Mouse (Mus musculus) hindbrain, embryonic 16.5 days (tissue): ENCODE measurements at regions not wholly inside any gene's neighbourhood (a gene's known extent, or its start where the extent isn't known, plus 50 kb on each side); places are given as distances from the start of the nearest gene placed in this dataset.
"Not testable (repeated sequence)": the region's sequence is repeated elsewhere in the genome, so short reads cannot be mapped to it uniquely, and the experiment has no call there.

Experiments used
- ATAC-seq: fragments of 200-750 bp; cut with Nextera tagmentation; 2 replicates; pipeline ENCODE4 v1.8.0; 2017; ENCODE audit warnings: moderate TSS enrichment, moderate library complexity
- H3K27ac ChIP-seq: fragments of 300-500 bp; sonication (generic); 2 replicates; pipeline ENCODE4 v1.5.1; 2014; ENCODE audit warnings: low read depth, mild to moderate bottlenecking, control low read depth, low read length, moderate library complexity
- H3K27me3 ChIP-seq: fragments of 300-500 bp; sonication (generic); replicated peaks from 2 replicates; pipeline ENCODE4 v1.6.1; 2014; ENCODE audit warnings: low read length; ENCODE audit not compliant: control insufficient read depth, insufficient read depth
- H3K36me3 ChIP-seq: fragments of 300-500 bp; sonication (generic); 2 replicates; pipeline ENCODE4 v1.6.1; 2014; ENCODE audit warnings: mild to moderate bottlenecking, low read length, moderate library complexity, mixed read lengths; ENCODE audit not compliant: control insufficient read depth, insufficient read depth
- H3K4me1 ChIP-seq: fragments of 300-500 bp; sonication (generic); 2 replicates; pipeline ENCODE4 v1.6.1; 2014; ENCODE audit warnings: low read depth, low read length; ENCODE audit not compliant: control insufficient read depth, insufficient read depth
- H3K4me2 ChIP-seq: fragments of 300-500 bp; sonication (generic); 2 replicates; pipeline ENCODE4 v1.6.1; 2014; ENCODE audit warnings: mild to moderate bottlenecking, low read length, control low read depth, moderate library complexity
- H3K4me3 ChIP-seq: fragments of 300-500 bp; sonication (generic); 2 replicates; pipeline ENCODE4 v1.5.1; 2014; ENCODE audit warnings: mild to moderate bottlenecking, low read length, control low read depth, moderate library complexity
- H3K9ac ChIP-seq: fragments of 300-500 bp; sonication (generic); 2 replicates; pipeline ENCODE4 v1.6.1; 2014; ENCODE audit warnings: low read depth, mild to moderate bottlenecking, control low read depth, low read length, moderate library complexity
- H3K9me3 ChIP-seq: fragments of 300-500 bp; sonication (generic); 2 replicates; pipeline ENCODE4 v1.6.1; 2014; ENCODE audit warnings: mild to moderate bottlenecking, low read length, moderate library complexity; ENCODE audit not compliant: control insufficient read depth
- WGBS: fragments of 180-500 bp; shearing (Covaris S2); extraction: QIAGEN DNeasy Blood & Tissue Kit; methylation state at CpG from one replicate; pipeline ENCODE4 v1.1.7; 2014; 5-methylcytosine and 5-hydroxymethylcytosine counted together

- Histone ChIP-seq H3K9ac (no peak overlapping the region), H3K27me3 (no peaks in the 10 kb centered on the region), H3K4me1 (no peaks in the 10 kb centered on the region), H3K36me3 (no peaks in the 10 kb centered on the region), H3K27ac (no peak overlapping the region), H3K9me3 (no peaks in the 10 kb centered on the region), H3K4me3 (no peak overlapping the region), H3K4me2 (no peak overlapping the region)
- 84% methylated on average over 4 of the region's 4 CpGs for WGBS
- ATAC-seq = no peak
These were observed 154.8 kb upstream of the Mpdz start for GRCm38 (mm10) chr4:81597390-81597789.

GRCm38 (mm10) chr4:81593431-81593830, 150.8 kb upstream of the Mpdz start:
- H3K36me3 ChIP-seq, ATAC-seq, H3K4me3 ChIP-seq, H3K4me2 ChIP-seq, H3K9ac ChIP-seq, H3K27me3 ChIP-seq, H3K4me1 ChIP-seq, H3K27ac ChIP-seq, H3K9me3 ChIP-seq: not testable (repeated sequence)
- WGBS = 98% methylated on average over 3 of the region's 3 CpGs

- no peak overlapping the region for H3K4me3 ChIP-seq
- no peak overlapping the region for H3K27ac ChIP-seq
- H3K9me3 ChIP-seq = no peaks in the 10 kb centered on the region
- no peak overlapping the region for H3K9ac ChIP-seq
- H3K4me2 ChIP-seq = no peak overlapping the region
- ATAC-seq = no peak
- no peaks in the 10 kb centered on the region for H3K36me3 ChIP-seq
- H3K27me3 ChIP-seq = peaks cover 2% of the 10 kb centered on the region; the same call in 1 of the 2 replicates
- peaks cover 2% of the 10 kb centered on the region; the same call in 1 of the 2 replicates for H3K4me1 ChIP-seq
- WGBS = 55% methylated on average over 2 of the region's 2 CpGs
These were observed 139.9 kb upstream of the Mpdz start for GRCm38 (mm10) chr4:81582546-81582945.

DNA sequence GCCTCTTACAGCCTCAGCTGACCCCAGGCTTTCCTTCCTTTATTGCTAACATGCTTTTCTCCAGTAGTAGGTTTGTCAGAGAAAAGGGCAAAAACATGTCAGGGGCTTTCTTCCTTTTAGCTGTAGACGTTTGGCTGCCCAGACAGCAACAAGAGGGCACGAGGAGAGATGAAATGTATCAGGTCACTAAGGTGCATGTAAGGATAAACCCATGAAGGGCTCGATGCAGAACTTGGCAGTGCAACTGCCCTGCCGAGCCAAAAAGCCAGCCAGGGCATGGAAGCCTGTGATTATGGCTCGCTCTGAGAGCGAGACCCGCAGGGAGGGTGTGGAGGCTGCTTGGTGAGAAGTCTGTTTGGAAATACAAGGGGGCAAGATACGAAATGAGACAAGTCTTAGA, 137.9 kb upstream of the Mpdz start:
- peak overlapping the region; percentile 8; the same call in 1 of the 2 replicates for H3K4me2 ChIP-seq
- H3K9me3 ChIP-seq = no peaks in the 10 kb centered on the region
- peak overlapping the region; percentile 49; the same call in 1 of the 2 replicates for H3K27ac ChIP-seq
- H3K36me3 ChIP-seq = no peaks in the 10 kb centered on the region
- no peak overlapping the region for H3K4me3 ChIP-seq
- ATAC-seq = peak; percentile 45; the same call in 1 of the 2 replicates
- no peak overlapping the region for H3K9ac ChIP-seq
- H3K4me1 ChIP-seq = peaks cover 2% of the 10 kb centered on the region; the same call in 1 of the 2 replicates
- 53% methylated on average over 8 of the region's 8 CpGs for WGBS
- H3K27me3 ChIP-seq = peaks cover 2% of the 10 kb centered on the region; the same call in 1 of the 2 replicates

- Histone ChIP-seq H3K4me1 (peaks cover 2% of the 10 kb centered on the region; the same call in 1 of the 2 replicates), H3K9ac (no peak overlapping the region), H3K36me3 (no peaks in the 10 kb centered on the region), H3K27me3 (peaks cover 2% of the 10 kb centered on the region; the same call in 1 of the 2 replicates), H3K4me3 (no peak overlapping the region), H3K9me3 (no peaks in the 10 kb centered on the region), H3K4me2 (no peak overlapping the region), H3K27ac (no peak overlapping the region)
- 0 out of 2 replicates have a peak, but pooled peaks have one; percentile 27 for ATAC-seq
- 33% methylated on average over 8 of the region's 8 CpGs for WGBS
These were observed 136.9 kb upstream of the Mpdz start for GRCm38 (mm10) chr4:81579389-81580110.

DNA sequence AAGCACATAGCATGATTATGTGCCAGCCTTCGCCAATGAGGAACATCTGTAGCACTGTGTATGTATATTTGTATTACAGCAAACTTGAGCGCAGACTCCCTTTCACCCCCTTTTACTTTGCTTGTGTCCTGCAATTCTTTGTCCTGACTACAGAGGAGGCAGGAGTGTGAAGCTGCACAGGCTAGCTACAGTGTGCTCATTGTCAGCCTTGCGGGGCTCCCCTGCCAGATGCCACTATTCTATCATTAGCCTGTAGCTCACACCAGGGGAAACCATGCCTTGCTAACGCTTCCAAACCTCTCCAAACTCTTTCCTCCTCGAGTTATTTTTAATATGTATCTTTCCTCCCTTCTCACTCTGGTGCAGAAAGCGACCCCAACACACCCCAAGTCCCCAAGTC, 136.4 kb upstream of the Mpdz start:
- H3K9me3 ChIP-seq = no peaks in the 10 kb centered on the region
- 0 out of 2 replicates have a peak overlapping the region, but pooled peaks have one; percentile 5 for H3K4me2 ChIP-seq
- H3K4me1 ChIP-seq = peaks cover 2% of the 10 kb centered on the region; the same call in 1 of the 2 replicates
- peak; percentile 91 for ATAC-seq
- peaks cover 2% of the 10 kb centered on the region; the same call in 1 of the 2 replicates for H3K27me3 ChIP-seq
- H3K9ac ChIP-seq = no peak overlapping the region
- H3K4me3 ChIP-seq = no peak overlapping the region
- H3K36me3 ChIP-seq = no peaks in the 10 kb centered on the region
- 35% methylated on average over 6 of the region's 6 CpGs for WGBS
- H3K27ac ChIP-seq = no peak overlapping the region

DNA sequence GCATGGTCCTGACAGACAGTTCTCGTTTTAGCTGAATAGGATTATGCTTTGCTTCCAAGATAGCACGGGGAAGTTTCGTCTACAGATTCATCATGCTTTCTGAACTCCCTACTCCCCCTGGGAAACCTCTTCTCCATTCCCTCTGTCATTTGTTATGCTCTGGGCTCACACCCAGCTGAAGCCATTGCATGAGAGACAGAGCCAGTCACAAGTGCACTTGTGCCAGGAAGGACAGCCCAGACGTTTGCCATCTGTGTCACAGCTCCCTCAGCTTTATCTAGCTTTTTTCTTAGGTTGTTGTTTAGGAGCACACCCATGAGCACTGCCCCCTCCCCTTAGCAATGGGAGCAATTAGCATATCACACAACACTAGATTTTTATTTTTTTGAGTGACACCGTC, 131.2 kb upstream of the Mpdz start:
- no peak overlapping the region for H3K4me3 ChIP-seq
- H3K36me3 ChIP-seq = no peaks in the 10 kb centered on the region
- peak overlapping the region; percentile 52; the same call in 1 of the 2 replicates for H3K27ac ChIP-seq
- no peaks in the 10 kb centered on the region for H3K9me3 ChIP-seq
- no peaks in the 10 kb centered on the region for H3K27me3 ChIP-seq
- 26% methylated on average over 5 of the region's 5 CpGs for WGBS
- peak; percentile 92 for ATAC-seq
- H3K4me1 ChIP-seq = no peaks in the 10 kb centered on the region
- H3K4me2 ChIP-seq = no peak overlapping the region; the same call in 1 of the 2 replicates
- no peak overlapping the region for H3K9ac ChIP-seq

GRCm38 (mm10) chr4:81570736-81571135, 128.1 kb upstream of the Mpdz start:
- 76% methylated on average over 4 of the region's 4 CpGs for WGBS
- peaks cover 7% of the 10 kb centered on the region for H3K4me1 ChIP-seq
- no peak overlapping the region for H3K9ac ChIP-seq
- ATAC-seq = no peak
- H3K4me3 ChIP-seq = no peak overlapping the region
- no peaks in the 10 kb centered on the region for H3K9me3 ChIP-seq
- H3K36me3 ChIP-seq = no peaks in the 10 kb centered on the region
- H3K27me3 ChIP-seq = no peaks in the 10 kb centered on the region
- no peak overlapping the region for H3K27ac ChIP-seq
- no peak overlapping the region for H3K4me2 ChIP-seq

DNA sequence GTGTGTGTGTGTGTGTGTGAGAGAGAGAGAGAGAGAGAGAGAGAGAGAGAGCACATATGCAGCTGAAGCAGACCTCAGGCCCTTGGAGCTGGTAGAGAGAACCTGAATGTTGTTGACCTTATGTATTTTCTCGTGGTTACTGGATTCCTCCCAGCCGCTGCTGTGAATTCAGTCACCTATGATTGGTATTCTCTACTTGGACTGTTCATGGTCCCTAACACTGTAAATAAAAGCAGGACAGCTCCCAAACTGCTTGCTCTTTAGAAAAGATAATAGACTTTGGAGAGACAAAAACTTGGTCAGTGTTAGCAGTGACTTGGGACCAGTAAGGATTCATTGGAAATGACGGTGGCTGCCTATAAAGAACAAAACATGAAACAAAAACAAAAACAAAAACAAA, 126.9 kb upstream of the Mpdz start:
- 64% methylated on average over 3 of the region's 3 CpGs for WGBS
- Histone ChIP-seq H3K36me3 (no peaks in the 10 kb centered on the region), H3K9me3 (no peaks in the 10 kb centered on the region), H3K4me3 (no peak overlapping the region), H3K27ac (no peak overlapping the region), H3K4me2 (no peak overlapping the region), H3K27me3 (no peaks in the 10 kb centered on the region), H3K9ac (no peak overlapping the region), H3K4me1 (peaks cover 9% of the 10 kb centered on the region)
- ATAC-seq = no peak
